Mouse (Mus musculus) fat pad, adult 2 months (tissue): Measurements from ENCODE around the gene Ambra1.
A peak's percentile ranks its signal among the peaks of the same experiment; 100 is the strongest.

Source experiments
- DNase-seq: peaks from one replicate; pipeline ENCODE4 v3.0.0-alpha.2; 2011; ENCODE audit warnings: low read depth, low spot score; ENCODE audit errors: extremely low read depth

Gene Ambra1

DNA sequence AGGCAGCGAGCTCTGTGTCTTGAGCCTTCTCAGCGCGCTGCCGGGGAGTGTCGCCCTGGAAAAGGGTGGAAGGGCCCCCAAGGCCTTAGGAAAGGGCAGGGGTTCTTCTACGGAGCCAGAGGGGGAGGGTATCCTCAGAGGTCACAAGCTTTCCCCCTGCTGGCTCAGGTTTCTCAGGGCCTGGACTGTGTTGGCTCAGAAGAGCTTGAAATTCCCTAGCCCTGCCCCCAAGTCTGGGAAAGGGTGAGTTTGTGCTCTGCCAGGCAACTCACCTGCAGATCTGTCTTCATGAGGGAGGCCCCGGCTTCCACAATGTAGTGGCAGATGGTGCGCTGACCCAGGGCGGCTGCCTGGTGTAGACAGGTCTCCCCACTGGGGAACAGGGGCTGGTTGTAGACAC is 203.5 kb downstream of the Ambra1 start:
- DNase-seq: no peak

DNA sequence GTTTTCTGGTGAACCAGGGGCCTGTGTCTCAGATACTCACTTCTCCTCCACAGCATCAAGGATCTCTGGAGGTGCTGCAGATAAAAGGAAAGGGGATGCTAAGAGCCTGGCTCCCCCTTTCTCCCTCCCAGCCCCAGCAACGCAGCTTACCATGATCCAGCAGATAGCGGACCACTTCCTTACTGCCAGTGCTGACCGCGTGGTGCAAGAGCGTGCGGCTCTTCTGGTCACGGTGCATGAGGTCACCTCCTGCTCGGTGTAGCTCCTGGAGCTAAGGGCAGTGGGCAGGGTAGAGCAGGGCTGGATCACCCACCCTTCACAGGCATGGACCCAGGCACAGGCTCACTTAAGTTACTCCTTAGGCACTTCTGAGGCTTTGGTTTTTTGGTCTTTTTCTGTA is 204.1 kb downstream of the Ambra1 start:
- no peak for DNase-seq

DNA sequence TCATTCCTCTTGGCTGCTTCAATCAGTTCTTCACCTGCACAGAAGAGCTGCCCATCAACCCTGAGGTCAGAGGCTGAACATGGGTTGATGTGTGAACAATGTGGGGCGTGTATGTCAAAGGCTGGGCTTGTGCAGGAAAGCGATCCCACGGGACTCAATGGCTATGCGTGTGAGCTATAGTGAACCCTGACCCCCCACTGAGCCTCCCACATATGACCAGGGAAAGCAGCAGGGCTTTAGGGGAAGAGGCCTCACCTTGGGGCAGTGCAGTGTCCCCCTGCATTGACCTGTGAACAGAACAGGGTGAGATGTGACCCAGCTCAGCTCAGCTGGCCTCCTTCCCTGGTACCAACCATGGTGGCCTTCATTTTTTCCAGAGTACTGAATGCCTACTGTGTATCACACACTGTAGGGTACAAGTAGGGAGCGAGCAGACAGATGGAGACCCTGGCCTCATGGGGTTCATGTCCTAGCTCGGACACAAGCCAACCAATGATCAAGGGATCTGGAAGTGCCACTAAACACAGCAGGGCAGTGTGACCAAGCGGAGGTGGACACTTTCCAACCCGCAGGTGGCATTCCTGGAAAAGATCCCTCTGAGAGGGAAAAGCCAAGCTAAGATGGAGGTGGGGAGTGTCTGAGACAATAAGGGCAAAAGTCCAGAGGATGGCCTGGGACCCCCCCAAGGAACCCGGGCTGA is 205.0 kb downstream of the Ambra1 start:
- no peak for DNase-seq

DNA sequence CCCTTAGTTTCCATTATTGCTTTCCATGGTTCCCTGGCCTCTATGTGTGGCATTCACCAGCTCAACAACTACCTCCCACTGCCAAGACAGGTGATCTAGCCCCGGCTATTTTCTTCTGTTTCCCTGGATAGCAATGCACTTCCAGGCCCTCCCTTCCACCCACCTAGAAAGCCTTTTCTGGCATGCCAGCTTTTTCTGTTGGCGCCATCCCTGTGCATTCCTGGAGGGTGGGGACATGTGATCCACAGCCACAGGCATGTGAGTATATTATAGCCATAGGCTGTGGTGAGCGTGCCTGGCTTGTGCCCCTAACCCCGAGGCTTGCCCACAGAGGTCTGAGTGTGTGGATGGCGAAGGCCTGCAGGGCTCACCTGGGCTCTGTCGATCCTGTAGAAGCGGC is 206.2 kb downstream of the Ambra1 start:
- DNase-seq: no peak

DNA sequence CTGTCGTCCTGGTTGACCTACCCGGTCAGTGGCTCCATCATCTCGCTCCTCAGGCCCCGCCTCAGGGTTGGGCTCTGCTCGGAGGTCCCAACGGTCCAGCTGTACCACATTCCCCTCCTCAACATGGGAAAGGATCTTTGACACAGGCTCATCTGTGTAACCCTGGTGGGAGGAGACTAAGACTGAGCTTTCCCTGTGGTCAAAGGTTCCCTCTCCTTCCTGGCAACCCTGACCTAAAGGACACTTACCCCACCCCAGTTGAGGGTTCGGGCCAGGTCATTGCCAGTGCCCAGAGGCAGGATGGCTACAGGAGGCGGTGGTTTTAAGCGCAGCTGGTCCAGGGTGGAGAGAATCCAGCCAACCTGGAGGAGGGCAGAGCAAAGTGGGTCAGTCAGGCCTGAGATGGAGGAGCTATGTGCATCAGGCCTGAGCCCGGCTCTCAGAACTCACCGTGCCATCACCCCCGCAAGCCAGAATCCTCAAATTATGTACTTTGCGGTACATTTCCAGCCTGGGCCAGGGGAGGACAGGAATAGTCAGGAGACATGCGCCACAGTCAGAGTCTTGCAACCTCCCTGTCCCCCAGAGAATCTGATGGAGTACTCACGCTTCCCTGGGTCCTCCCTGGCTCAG is 209.5 kb downstream of the Ambra1 start:
- DNase-seq: no peak

DNA sequence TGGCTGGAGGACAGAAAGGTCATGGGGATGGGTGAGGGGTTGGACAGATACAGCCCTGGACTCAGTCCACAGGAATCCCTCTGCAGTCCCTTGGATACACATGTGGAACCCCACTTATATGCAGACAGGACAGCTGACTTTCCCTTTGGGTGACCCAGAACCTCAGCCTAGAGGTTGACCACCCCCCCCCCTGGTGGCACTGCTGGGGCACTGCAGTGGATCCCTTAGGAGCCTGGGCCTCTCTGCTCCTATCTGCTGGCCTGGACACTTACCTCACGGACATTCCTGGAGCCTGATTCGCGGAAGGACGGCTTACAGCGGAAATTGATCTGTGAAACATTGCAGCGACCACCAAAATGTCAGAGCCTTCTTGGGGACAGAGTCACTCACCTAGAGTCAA is 212.4 kb downstream of the Ambra1 start:
- DNase-seq: no peak

DNA sequence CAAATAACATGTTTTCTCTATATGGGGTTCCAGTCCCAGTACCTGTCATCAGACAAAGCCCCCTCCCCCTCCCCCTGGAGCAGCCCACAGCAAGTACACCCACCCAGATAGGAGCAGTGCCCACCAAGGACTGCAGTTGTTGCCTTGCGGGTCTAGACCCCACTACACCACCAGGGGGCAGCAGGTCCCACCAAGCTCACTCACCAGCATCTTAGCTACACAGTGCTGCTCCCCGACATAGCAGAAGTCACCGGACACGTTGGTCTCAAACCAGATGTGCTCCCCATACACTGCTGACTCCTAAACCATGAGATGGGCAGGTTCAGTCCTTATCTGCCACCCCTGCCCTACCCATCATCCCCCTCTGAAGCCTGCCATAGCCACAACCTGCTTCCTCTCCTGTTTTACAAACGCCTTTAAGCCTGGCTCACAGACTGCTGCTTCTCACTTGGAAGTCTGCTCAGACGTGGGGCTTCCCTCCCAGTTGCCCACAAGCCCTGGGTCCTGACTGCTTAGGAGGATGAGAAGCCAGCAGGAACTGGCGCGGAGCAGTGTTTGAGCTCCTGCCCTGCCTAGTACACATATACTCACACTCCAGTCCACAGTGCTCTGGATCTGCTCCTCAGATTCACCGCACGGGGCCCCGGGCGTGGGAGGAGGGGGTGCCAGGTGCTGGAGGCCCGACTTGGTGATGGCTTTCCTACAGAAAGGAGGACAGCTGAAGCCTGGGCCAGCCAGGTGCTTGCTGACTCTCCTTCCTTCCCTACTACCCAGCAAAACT is 214.4 kb downstream of the Ambra1 start:
- DNase-seq: no peak

DNA sequence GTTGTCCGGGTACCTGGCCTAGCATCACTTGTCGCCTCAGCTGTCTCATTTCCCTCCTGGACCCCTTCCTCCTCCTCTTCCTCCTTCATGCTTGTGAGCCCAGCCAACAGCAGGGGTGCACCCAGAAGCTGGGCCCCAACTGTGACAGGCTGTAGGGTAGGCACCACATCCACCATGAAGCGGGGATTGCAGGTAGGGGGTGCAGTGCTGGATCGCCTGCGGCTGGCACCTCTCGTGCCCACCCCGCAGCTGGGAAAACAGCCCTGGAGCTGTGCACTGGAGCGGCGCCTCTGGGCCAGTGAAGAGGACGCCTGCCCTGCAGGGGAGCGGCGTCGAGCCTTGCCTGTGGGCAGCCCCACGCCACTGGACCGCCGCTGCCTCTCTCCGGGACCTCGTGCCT is 215.5 kb downstream of the Ambra1 start, which contains the start of gene Gm9821:
Gene Gm9821 (plus strand): TSS at position 221 of the 400 bp plus-strand sequence.
- DNase-seq: no peak

DNA sequence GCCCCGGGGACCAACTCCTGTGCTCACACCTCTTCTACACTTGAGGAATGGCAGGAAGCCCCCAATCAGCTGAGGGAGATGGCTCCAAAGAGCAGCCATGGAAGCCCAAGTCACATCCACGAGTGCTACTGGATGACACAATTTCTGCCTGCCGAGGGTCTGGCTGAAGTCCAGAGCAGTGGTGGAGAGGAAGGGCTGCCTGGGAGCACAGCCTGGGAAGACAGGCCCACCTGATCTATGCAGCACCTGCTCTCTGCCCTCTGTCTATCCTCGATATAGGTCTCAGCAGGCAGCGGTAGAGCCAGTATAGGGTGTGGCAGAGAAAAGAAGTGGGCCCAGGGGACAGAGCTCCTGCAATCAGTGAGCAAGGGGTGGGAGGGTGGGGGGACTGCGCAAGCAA is 216.9 kb downstream of the Ambra1 start:
- no peak for DNase-seq

DNA sequence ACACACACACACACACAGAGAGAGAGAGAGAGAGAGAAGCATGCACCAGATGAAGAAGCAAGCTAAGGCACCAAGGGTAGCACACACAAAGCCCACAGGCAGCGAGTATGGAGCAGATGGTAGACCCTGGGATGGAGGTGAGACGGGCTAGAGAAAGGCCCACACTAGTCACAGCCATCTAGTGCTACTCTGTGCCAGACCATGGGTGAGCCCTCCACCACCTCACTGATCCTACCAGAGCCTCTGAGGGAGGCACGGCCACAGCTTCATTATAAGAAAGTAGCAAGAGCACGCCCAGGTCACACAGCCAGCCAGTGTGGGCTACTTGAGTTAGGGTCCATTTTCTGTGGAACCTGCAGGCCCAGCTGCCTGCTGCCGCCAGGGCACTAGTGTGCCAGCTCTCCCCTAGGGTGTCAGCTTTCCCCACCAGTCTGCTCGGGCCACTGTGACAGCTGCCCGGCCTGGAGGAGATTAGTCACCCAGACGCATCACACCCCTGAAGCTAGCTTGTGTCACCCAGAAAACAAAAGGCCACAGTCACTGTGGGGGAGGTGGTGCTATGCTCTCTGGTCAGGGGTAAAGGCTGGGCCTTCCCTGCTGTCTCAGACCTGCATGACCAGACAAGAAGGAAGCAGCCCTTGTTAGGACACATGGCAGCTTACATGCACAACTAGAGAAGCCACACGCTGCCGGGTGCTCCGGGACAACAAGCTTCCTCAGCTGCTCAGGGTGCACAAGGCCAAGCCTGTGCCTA is 217.6 kb downstream of the Ambra1 start:
- peak; percentile 69 for DNase-seq

DNA sequence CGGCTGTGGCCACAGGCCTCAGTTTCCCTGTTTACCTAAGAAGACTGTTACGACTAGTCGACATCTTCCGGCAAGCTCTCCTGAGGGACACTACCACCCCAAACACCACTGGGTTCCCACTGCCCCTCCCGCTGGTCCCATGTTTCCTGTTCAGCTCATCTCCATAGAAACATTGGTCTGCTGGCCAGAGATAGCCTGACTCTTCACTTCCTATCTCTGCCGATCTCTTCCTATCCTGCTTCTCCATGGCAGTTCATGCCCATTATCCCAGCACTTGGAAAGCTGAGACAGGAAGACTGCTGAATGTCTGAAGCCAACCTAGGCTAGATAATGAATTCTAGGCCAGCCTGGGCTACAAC is 218.2 kb downstream of the Ambra1 start:
- DNase-seq: no peak

DNA sequence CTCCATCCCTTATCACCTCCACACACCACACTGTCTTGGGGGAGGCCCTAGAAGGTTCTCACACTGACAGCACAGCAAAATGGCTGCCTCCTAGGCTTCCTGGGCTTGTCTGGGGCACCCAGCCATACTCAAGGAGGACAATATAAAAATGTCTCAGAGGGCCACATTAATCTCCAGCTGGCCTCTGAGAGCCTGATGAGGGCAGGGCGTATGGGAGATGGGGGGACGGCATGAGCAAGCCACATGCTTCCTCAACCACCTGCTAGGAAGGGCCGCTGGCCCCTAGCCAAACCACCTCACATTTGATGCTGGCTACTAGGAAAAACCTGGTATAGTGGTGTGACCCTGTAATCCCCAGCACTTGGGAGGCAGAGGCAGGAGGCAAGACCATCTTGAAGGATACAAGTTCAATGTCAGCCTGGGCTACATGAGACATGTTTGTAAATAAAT is 218.9 kb downstream of the Ambra1 start:
- no peak for DNase-seq

DNA sequence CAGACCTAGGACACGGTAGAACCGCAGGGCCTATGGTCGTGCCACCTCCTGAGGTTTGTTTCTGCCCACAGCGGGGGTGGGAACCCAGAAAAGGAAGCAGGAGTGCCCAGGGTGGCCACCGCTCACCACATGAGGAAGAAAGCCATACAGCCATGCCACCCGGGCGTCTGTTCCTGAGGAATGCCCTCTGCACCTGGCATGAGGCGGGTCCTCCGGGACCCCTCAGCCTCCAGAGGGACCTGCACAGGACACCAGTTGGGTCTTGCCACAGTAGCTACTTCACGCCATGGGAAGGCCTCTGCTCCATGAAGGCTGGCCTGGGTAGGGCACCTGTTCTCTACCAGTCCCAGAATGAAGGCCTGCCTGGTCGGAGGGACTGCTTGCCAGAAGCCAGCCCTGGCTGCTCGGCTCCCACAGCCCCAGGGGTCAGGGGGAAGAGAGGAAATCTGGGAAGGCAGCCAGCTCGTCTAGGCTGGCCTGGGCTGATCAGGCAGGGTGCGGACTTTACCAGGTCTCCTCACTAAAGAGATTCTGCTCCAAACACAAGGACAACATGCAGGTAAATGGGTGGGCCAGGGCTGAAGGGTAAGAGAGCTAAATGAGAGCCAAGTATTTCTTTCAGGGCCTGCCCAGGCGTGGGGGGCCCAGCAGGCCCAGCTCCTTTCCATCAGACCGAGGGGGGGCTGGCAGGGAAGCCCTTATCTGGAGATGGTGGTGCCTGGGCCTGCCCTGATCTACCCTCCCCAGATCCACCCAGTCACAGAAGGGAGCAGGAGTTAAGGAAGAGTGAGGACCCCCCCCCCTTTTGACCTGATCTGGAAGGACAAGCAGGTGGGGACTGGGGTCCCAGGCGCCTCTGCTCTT is 219.7 kb downstream of the Ambra1 start:
- no peak for DNase-seq

DNA sequence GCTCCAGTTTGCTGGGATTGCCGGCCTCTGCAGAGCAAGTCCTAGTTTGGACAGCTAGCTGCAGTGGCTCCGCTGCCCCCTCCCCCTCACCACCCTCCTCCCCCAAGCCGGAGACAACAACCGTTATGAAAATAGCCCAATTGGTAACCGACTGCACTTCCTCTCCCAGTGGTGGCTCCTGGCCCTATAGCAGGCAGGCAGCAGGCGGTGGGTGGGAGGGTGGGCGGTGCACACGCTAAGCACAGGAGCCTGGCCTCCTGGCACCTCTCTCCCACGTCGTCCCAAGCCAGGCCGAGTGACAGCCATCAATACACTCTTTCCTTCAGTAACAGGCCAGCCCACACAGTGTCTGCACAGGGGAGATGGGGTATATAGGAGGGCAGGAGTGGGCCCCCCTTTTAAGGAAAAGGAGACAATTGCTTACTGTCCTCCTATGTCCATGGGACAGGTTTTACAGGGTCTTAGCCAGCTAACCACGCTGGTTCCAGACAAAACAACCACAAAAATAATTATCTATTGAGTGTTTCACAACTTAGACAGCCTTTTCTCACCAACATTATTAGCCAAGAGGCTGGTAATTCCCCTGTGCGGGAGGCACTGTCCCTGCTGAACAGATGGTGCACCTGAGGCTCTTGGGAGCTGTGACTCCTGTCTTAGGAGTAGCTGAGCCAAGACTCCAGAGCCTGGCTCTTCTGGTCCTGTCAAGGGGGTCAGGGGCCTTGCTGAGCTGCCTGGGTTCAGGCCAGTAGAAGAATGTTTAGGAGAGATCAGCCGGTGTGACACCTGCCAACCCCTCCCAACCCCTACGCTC is 220.5 kb downstream of the Ambra1 start:
- peak; percentile 88 for DNase-seq

DNA sequence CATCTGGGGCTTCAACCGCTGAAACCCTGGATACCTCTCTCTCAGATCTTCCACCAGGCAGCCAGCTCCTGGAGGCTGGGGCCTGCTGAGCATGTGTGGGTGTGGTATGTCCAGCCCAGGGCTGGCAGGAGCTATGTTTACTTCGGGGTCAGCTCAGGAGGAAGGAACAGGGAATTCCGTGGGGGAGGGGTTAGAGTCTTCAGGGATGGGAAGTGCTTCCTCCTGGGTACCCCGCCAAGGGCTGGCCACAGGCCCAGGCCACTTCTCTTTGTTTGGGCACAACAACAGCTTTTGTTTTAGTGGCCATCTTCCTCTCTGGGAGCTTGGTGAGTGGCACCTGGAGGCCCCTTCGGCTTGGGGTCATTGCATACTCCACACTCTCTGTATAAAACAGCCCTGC is 223.9 kb downstream of the Ambra1 start:
- no peak for DNase-seq

DNA sequence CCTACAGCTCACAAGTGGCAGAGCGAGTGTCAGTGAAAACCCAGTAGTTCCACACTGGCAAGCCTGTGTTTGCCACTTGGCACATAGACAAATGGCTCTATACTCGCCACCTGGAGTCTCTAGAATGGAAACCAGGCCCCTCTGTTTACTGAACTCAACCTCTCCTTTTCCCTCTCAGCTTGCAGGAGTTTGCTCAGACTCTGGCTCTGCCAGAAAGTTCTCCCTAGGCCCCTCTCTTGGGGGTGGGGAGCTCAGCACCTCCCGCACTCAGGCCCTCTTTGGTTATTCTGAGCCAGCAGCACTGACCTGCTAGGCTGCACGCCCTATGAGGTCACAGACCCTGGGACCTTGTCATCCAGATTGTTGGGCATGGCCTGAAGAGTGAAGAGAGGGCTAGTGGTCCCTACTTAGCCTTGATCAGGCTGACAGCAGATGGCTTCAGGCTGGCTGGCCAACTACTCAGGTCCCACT is 225.2 kb downstream of the Ambra1 start:
- DNase-seq: no peak

DNA sequence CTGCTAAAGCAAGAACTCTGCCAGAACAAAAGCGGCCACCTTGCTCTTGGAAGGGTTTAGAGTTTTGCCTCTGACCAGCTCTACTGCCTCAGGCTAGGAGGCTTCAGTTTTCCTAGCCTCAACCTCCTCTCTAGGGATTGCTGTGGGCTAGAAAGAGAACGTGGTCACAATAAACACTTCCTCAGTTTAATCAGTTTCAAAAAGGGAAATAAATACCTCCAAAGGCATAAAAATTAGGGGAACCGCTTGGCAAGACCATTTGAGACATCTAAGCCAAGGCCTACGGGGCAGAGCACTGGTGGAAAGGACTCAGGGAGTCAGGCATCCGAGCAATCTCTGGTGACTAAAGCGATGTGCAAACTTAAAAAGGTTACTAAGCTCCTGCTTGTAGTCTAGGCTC is 225.9 kb downstream of the Ambra1 start:
- DNase-seq: no peak

DNA sequence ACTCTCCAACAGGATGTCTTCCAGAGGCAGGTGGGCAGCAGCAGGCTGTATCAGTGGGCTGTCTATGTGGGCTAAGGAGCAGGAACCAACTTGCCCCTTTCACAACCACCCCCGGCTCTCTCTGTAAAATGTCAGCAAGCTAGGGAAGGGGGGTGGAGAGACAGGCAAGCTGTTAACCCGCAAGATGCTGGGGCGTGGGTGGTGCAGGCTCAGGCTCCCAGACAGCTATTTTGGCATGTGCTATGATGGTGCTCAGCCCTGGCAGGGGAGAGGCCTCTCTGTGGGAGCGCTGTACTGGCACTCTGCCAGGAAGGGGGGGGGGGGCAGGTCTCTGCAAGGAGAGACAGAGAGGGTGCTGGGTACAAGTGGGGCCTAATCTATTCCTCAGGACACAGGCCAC is 227.2 kb downstream of the Ambra1 start:
- no peak for DNase-seq

DNA sequence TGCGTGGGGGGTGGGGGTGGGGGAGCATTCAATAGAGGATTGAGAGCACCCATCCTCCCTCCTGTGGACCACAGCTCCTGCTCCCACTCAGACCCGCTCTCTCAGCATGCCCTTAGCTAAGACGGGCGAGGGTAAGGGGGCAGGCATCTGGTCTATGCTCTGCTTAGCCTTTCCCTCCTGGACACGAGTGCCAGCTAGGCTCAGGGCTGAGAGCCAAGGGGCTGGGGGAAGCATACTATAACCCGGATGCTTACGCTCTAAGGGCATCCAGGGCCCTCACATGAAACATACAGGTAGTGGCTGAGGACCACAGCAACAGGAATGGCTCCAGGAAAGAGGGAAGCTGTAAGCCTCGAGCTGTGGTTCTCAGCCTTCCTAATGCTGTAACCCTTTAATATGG is 228.1 kb downstream of the Ambra1 start:
- no peak for DNase-seq
